Mouse (Mus musculus): ENCODE measurements around the gene St6galnac3. TPM values are rescaled to one million over a fixed set of nuclear protein-coding genes. Genes with fewer than 3 reads are reported as not detected.

The St6galnac3 gene
- total RNA-seq, 2 experiments from 2014 or later: 8.5 to 14.8 TPM

GRCm38 (mm10) chr3:153734741-153735140, 9.8 kb upstream of the St6galnac3 start:
- intact Hi-C loops (cut with DNase I): no loop called here
- no peak for DNase-seq

- intact Hi-C loops (cut with DNase I): no loop called here
- no peak for DNase-seq
Observed at GRCm38 (mm10) chr3:153733364-153734159, 8.6 kb upstream of the St6galnac3 start.

- DNase-seq: no peak
- intact Hi-C loops (cut with DNase I): no loop called here
Observed at GRCm38 (mm10) chr3:153732749-153733148, 7.8 kb upstream of the St6galnac3 start.

GRCm38 (mm10) chr3:153732035-153732434, 7.1 kb upstream of the St6galnac3 start:
- DNase-seq: no peak
- intact Hi-C loops (cut with DNase I): no loop called here

GRCm38 (mm10) chr3:153728577-153728976, 3.6 kb upstream of the St6galnac3 start:
- intact Hi-C loops (cut with DNase I): no loop called here
- no peak for DNase-seq

- intact Hi-C loops (cut with DNase I): loop anchor here (2.0 kb wide), 1 partner anchor 83 kb away; no protein-coding TSS in a partner anchor
- DNase-seq: no peak
Observed at GRCm38 (mm10) chr3:153723467-153724079, 1.4 kb downstream of the St6galnac3 start.

- intact Hi-C loops (cut with DNase I): no loop called here
- no peak for DNase-seq
Observed at GRCm38 (mm10) chr3:153721525-153721924, 3.4 kb downstream of the St6galnac3 start.

GRCm38 (mm10) chr3:153720922-153721321, 4.1 kb downstream of the St6galnac3 start:
- intact Hi-C loops (cut with DNase I): no loop called here

GRCm38 (mm10) chr3:153720296-153720695, 4.7 kb downstream of the St6galnac3 start:
- no peak for DNase-seq
- intact Hi-C loops (cut with DNase I): no loop called here

More at GRCm38 (mm10) chr3:153720922-153721321, 4.1 kb downstream of the St6galnac3 start:
- no peak for DNase-seq

- DNase-seq: no peak
- intact Hi-C loops (cut with DNase I): no loop called here
Observed at GRCm38 (mm10) chr3:153719256-153719970, 5.6 kb downstream of the St6galnac3 start.

GRCm38 (mm10) chr3:153718724-153719123, 6.2 kb downstream of the St6galnac3 start:
- intact Hi-C loops (cut with DNase I): no loop called here
- no peak for DNase-seq

GRCm38 (mm10) chr3:153717742-153718141, 7.2 kb downstream of the St6galnac3 start:
- no peak for DNase-seq
- intact Hi-C loops (cut with DNase I): no loop called here

- intact Hi-C loops (cut with DNase I): no loop called here
- no peak for DNase-seq
Observed at GRCm38 (mm10) chr3:153715646-153716045, 9.3 kb downstream of the St6galnac3 start.

GRCm38 (mm10) chr3:153710545-153710944, 14.4 kb downstream of the St6galnac3 start:
- intact Hi-C loops (cut with DNase I): no loop called here
- DNase-seq: no peak

GRCm38 (mm10) chr3:153707687-153708086, 17.3 kb downstream of the St6galnac3 start:
- DNase-seq: no peak
- intact Hi-C loops (cut with DNase I): no loop called here

GRCm38 (mm10) chr3:153706901-153707300, 18.1 kb downstream of the St6galnac3 start:
- intact Hi-C loops (cut with DNase I): no loop called here
- no peak for DNase-seq

- intact Hi-C loops (cut with DNase I): no loop called here
- no peak for DNase-seq
Observed at GRCm38 (mm10) chr3:153701752-153702740, 22.9 kb downstream of the St6galnac3 start.

GRCm38 (mm10) chr3:153701172-153701571, 23.8 kb downstream of the St6galnac3 start:
- intact Hi-C loops (cut with DNase I): no loop called here
- no peak for DNase-seq

- intact Hi-C loops (cut with DNase I): no loop called here
- DNase-seq: no peak
Observed at GRCm38 (mm10) chr3:153699086-153699485, 25.9 kb downstream of the St6galnac3 start.

GRCm38 (mm10) chr3:153692978-153693377, 32.0 kb downstream of the St6galnac3 start:
- intact Hi-C loops (cut with DNase I): no loop called here
- no peak for DNase-seq

All from heart, postnatal 10 days (tissue).